Mouse (Mus musculus): ENCODE data around the gene Rabgap1l. TPM values are rescaled to one million over a fixed set of nuclear protein-coding genes. Genes with fewer than 3 reads are reported as not detected.

Gene Rabgap1l
- polyA plus RNA-seq, 1 experiment from 2014 or later = 49.4 TPM

GRCm38 (mm10) chr1:160755359-160755758 is 37.7 kb downstream of the Rabgap1l start:
- Histone ChIP-seq H3K27ac (ENCODE audit: low read length) (no peak overlapping the region), H3K27me3 (replicated peaks; ENCODE audit: control insufficient read depth, insufficient read depth, low read length) (no peaks in the 10 kb centered on the region), H3K4me3 (replicated peaks; ENCODE audit: low read length) (no peak overlapping the region), H3K4me1 (replicated peaks; ENCODE audit: control insufficient read depth, insufficient read depth, low read length) (no peaks in the 10 kb centered on the region), H3K4me2 (ENCODE audit: low read length) (no peak overlapping the region), H3K9me3 (ENCODE audit: control insufficient read depth, low read length) (no peaks in the 10 kb centered on the region), H3K36me3 (ENCODE audit: control insufficient read depth, insufficient read depth) (no peaks in the 10 kb centered on the region), H3K9ac (replicated peaks; ENCODE audit: low read depth, low read length) (no peak overlapping the region)
- ATAC-seq = no peak

- no peak for ATAC-seq
- no peak overlapping the region for H3K4me3 ChIP-seq (replicated peaks; ENCODE audit: low read length)
- WGBS = 89% methylated on average over 2 of the region's 2 CpGs
- no peaks in the 10 kb centered on the region for H3K4me1 ChIP-seq (replicated peaks; ENCODE audit: control insufficient read depth, insufficient read depth, low read length)
- H3K4me2 ChIP-seq (ENCODE audit: low read length) = no peak overlapping the region
- H3K36me3 ChIP-seq (ENCODE audit: control insufficient read depth, insufficient read depth) = no peaks in the 10 kb centered on the region
- H3K27me3 ChIP-seq (replicated peaks; ENCODE audit: control insufficient read depth, insufficient read depth, low read length) = no peaks in the 10 kb centered on the region
- H3K27ac ChIP-seq (ENCODE audit: low read length) = no peak overlapping the region
- H3K9ac ChIP-seq (replicated peaks; ENCODE audit: low read depth, low read length) = no peak overlapping the region
- no peaks in the 10 kb centered on the region for H3K9me3 ChIP-seq (ENCODE audit: control insufficient read depth, low read length)
Observed at GRCm38 (mm10) chr1:160750629-160751028, 42.4 kb downstream of the Rabgap1l start.

- no peak overlapping the region for H3K27ac ChIP-seq (ENCODE audit: low read length)
- 28% methylated on average over 7 of the region's 7 CpGs for WGBS
- ATAC-seq = no peak
- no peaks in the 10 kb centered on the region for H3K36me3 ChIP-seq (ENCODE audit: control insufficient read depth, insufficient read depth)
- H3K4me1 ChIP-seq (replicated peaks; ENCODE audit: control insufficient read depth, insufficient read depth, low read length) = no peaks in the 10 kb centered on the region; the same call in 1 of the 2 replicates
- no peak overlapping the region for H3K9ac ChIP-seq (replicated peaks; ENCODE audit: low read depth, low read length)
- no peak overlapping the region for H3K4me3 ChIP-seq (replicated peaks; ENCODE audit: low read length)
- H3K9me3 ChIP-seq (ENCODE audit: control insufficient read depth, low read length) = no peaks in the 10 kb centered on the region
- H3K4me2 ChIP-seq (ENCODE audit: low read length) = no peak overlapping the region
- no peaks in the 10 kb centered on the region for H3K27me3 ChIP-seq (replicated peaks; ENCODE audit: control insufficient read depth, insufficient read depth, low read length)
Observed at GRCm38 (mm10) chr1:160746786-160747185, 46.2 kb downstream of the Rabgap1l start.

- no peaks in the 10 kb centered on the region for H3K27me3 ChIP-seq (replicated peaks; ENCODE audit: control insufficient read depth, insufficient read depth, low read length)
- no peak overlapping the region for H3K9ac ChIP-seq (replicated peaks; ENCODE audit: low read depth, low read length)
- H3K4me2 ChIP-seq (ENCODE audit: low read length) = no peak overlapping the region
- H3K27ac ChIP-seq (ENCODE audit: low read length) = no peak overlapping the region
- no peaks in the 10 kb centered on the region; the same call in 1 of the 2 replicates for H3K4me1 ChIP-seq (replicated peaks; ENCODE audit: control insufficient read depth, insufficient read depth, low read length)
- H3K9me3 ChIP-seq (ENCODE audit: control insufficient read depth, low read length) = no peaks in the 10 kb centered on the region
- H3K4me3 ChIP-seq (replicated peaks; ENCODE audit: low read length) = no peak overlapping the region
- no peaks in the 10 kb centered on the region for H3K36me3 ChIP-seq (ENCODE audit: control insufficient read depth, insufficient read depth)
- no peak for ATAC-seq
- 82% methylated on average over 6 of the region's 7 CpGs for WGBS
Observed at GRCm38 (mm10) chr1:160745238-160745930, 47.6 kb downstream of the Rabgap1l start.

- Histone ChIP-seq H3K4me1 (replicated peaks; ENCODE audit: control insufficient read depth, insufficient read depth, low read length) (no peaks in the 10 kb centered on the region; the same call in 1 of the 2 replicates), H3K4me2 (ENCODE audit: low read length) (no peak overlapping the region), H3K27me3 (replicated peaks; ENCODE audit: control insufficient read depth, insufficient read depth, low read length) (no peaks in the 10 kb centered on the region), H3K36me3 (ENCODE audit: control insufficient read depth, insufficient read depth) (no peaks in the 10 kb centered on the region), H3K9me3 (ENCODE audit: control insufficient read depth, low read length) (no peaks in the 10 kb centered on the region), H3K27ac (ENCODE audit: low read length) (no peak overlapping the region), H3K4me3 (replicated peaks; ENCODE audit: low read length) (no peak overlapping the region), H3K9ac (replicated peaks; ENCODE audit: low read depth, low read length) (no peak overlapping the region)
- WGBS = 50% methylated on average over 3 of the region's 3 CpGs
- ATAC-seq = no peak
Observed at GRCm38 (mm10) chr1:160744009-160744408, 49.0 kb downstream of the Rabgap1l start.

- no peaks in the 10 kb centered on the region for H3K9me3 ChIP-seq (ENCODE audit: control insufficient read depth, low read length)
- no peaks in the 10 kb centered on the region for H3K36me3 ChIP-seq (ENCODE audit: control insufficient read depth, insufficient read depth)
- H3K4me1 ChIP-seq (replicated peaks; ENCODE audit: control insufficient read depth, insufficient read depth, low read length) = no peaks in the 10 kb centered on the region; the same call in 1 of the 2 replicates
- no peak for ATAC-seq
- H3K9ac ChIP-seq (replicated peaks; ENCODE audit: low read depth, low read length) = no peak overlapping the region
- no peak overlapping the region for H3K27ac ChIP-seq (ENCODE audit: low read length)
- H3K4me3 ChIP-seq (replicated peaks; ENCODE audit: low read length) = no peak overlapping the region
- WGBS = 3% methylated on average over 2 of the region's 2 CpGs
- H3K4me2 ChIP-seq (ENCODE audit: low read length) = no peak overlapping the region
- H3K27me3 ChIP-seq (replicated peaks; ENCODE audit: control insufficient read depth, insufficient read depth, low read length) = no peaks in the 10 kb centered on the region
Observed at GRCm38 (mm10) chr1:160743229-160743628, 49.8 kb downstream of the Rabgap1l start.

- no peaks in the 10 kb centered on the region for H3K27me3 ChIP-seq (replicated peaks; ENCODE audit: control insufficient read depth, insufficient read depth, low read length)
- no peaks in the 10 kb centered on the region for H3K36me3 ChIP-seq (ENCODE audit: control insufficient read depth, insufficient read depth)
- no peak overlapping the region for H3K4me2 ChIP-seq (ENCODE audit: low read length)
- H3K4me3 ChIP-seq (replicated peaks; ENCODE audit: low read length) = no peak overlapping the region
- no peaks in the 10 kb centered on the region for H3K9me3 ChIP-seq (ENCODE audit: control insufficient read depth, low read length)
- WGBS = 77% methylated on average over 2 of the region's 2 CpGs
- H3K4me1 ChIP-seq (replicated peaks; ENCODE audit: control insufficient read depth, insufficient read depth, low read length) = no peaks in the 10 kb centered on the region; the same call in 1 of the 2 replicates
- H3K27ac ChIP-seq (ENCODE audit: low read length) = no peak overlapping the region
- ATAC-seq = no peak
- H3K9ac ChIP-seq (replicated peaks; ENCODE audit: low read depth, low read length) = no peak overlapping the region
Observed at GRCm38 (mm10) chr1:160740650-160741049, 52.4 kb downstream of the Rabgap1l start.

GRCm38 (mm10) chr1:160734743-160735142 is 58.3 kb downstream of the Rabgap1l start:
- WGBS = 74% methylated on average over 2 of the region's 2 CpGs
- ATAC-seq = no peak
- Histone ChIP-seq H3K9ac (replicated peaks; ENCODE audit: low read depth, low read length) (no peak overlapping the region), H3K4me1 (replicated peaks; ENCODE audit: control insufficient read depth, insufficient read depth, low read length) (no peaks in the 10 kb centered on the region), H3K27ac (ENCODE audit: low read length) (no peak overlapping the region), H3K9me3 (ENCODE audit: control insufficient read depth, low read length) (no peaks in the 10 kb centered on the region), H3K27me3 (replicated peaks; ENCODE audit: control insufficient read depth, insufficient read depth, low read length) (no peaks in the 10 kb centered on the region), H3K4me2 (ENCODE audit: low read length) (no peak overlapping the region), H3K4me3 (replicated peaks; ENCODE audit: low read length) (no peak overlapping the region), H3K36me3 (ENCODE audit: control insufficient read depth, insufficient read depth) (no peaks in the 10 kb centered on the region)

- no peaks in the 10 kb centered on the region for H3K9me3 ChIP-seq (ENCODE audit: control insufficient read depth, low read length)
- WGBS = 81% methylated on average over 4 of the region's 4 CpGs
Observed at GRCm38 (mm10) chr1:160729944-160730343, 63.1 kb downstream of the Rabgap1l start.

GRCm38 (mm10) chr1:160717742-160718141 is 75.3 kb downstream of the Rabgap1l start:
- Histone ChIP-seq H3K9me3 (ENCODE audit: control insufficient read depth, low read length) (no peaks in the 10 kb centered on the region), H3K27ac (ENCODE audit: low read length) (no peak overlapping the region), H3K36me3 (ENCODE audit: control insufficient read depth, insufficient read depth) (no peaks in the 10 kb centered on the region), H3K4me2 (ENCODE audit: low read length) (no peak overlapping the region), H3K9ac (replicated peaks; ENCODE audit: low read depth, low read length) (no peak overlapping the region), H3K4me1 (replicated peaks; ENCODE audit: control insufficient read depth, insufficient read depth, low read length) (no peaks in the 10 kb centered on the region), H3K27me3 (replicated peaks; ENCODE audit: control insufficient read depth, insufficient read depth, low read length) (no peaks in the 10 kb centered on the region), H3K4me3 (replicated peaks; ENCODE audit: low read length) (no peak overlapping the region)
- peak; percentile 68; the same call in 1 of the 2 replicates for ATAC-seq
- WGBS = 19% methylated on average over 3 of the region's 3 CpGs

More at GRCm38 (mm10) chr1:160729944-160730343, 63.1 kb downstream of the Rabgap1l start:
- Histone ChIP-seq H3K4me2 (ENCODE audit: low read length) (no peak overlapping the region), H3K9ac (replicated peaks; ENCODE audit: low read depth, low read length) (no peak overlapping the region), H3K36me3 (ENCODE audit: control insufficient read depth, insufficient read depth) (no peaks in the 10 kb centered on the region), H3K4me3 (replicated peaks; ENCODE audit: low read length) (no peak overlapping the region), H3K27me3 (replicated peaks; ENCODE audit: control insufficient read depth, insufficient read depth, low read length) (no peaks in the 10 kb centered on the region), H3K4me1 (replicated peaks; ENCODE audit: control insufficient read depth, insufficient read depth, low read length) (no peaks in the 10 kb centered on the region), H3K27ac (ENCODE audit: low read length) (no peak overlapping the region)
- ATAC-seq = no peak
